Mouse (Mus musculus): ENCODE results near the gene Spata2.

The Spata2 gene

GRCm38 (mm10) chr2:167449331-167450275 is 43.1 kb downstream of the Spata2 start:
- no peak for DNase-seq (ENCODE audit: low spot score in 2 of 2)

GRCm38 (mm10) chr2:167447629-167448028 is 45.1 kb downstream of the Spata2 start:
- DNase-seq (ENCODE audit: low spot score in 2 of 2), result no peak

GRCm38 (mm10) chr2:167447207-167447606 is 45.5 kb downstream of the Spata2 start:
- no peak for DNase-seq (ENCODE audit: low spot score in 2 of 2)

GRCm38 (mm10) chr2:167445911-167446780 is 46.5 kb downstream of the Spata2 start:
- no peak for DNase-seq (ENCODE audit: low spot score in 2 of 2)

- DNase-seq (ENCODE audit: low spot score in 2 of 2), result no peak
These were observed 49.1 kb downstream of the Spata2 start for GRCm38 (mm10) chr2:167443411-167444193.

GRCm38 (mm10) chr2:167439422-167439821 is 53.3 kb downstream of the Spata2 start:
- DNase-seq (ENCODE audit: low spot score in 2 of 2), result no peak

GRCm38 (mm10) chr2:167436371-167436770 is 56.3 kb downstream of the Spata2 start:
- DNase-seq (ENCODE audit: low spot score in 2 of 2), result no peak

- no peak for DNase-seq (ENCODE audit: low spot score in 2 of 2)
These were observed 57.1 kb downstream of the Spata2 start for GRCm38 (mm10) chr2:167435631-167436030.

GRCm38 (mm10) chr2:167434570-167434969 is 58.1 kb downstream of the Spata2 start:
- DNase-seq (ENCODE audit: low spot score in 2 of 2), result no peak

GRCm38 (mm10) chr2:167431418-167431776 is 61.3 kb downstream of the Spata2 start:
- DNase-seq (ENCODE audit: low spot score in 2 of 2), result no peak

Measured in urinary bladder, adult 18-20 months (tissue).